Mouse (Mus musculus) cerebellum, adult 2 months (tissue): ENCODE measurements around the gene Eif4g3.

Experiments used
- CTCF ChIP-seq: fragments of 200-500 bp; IDR thresholded peaks from 2 replicates; pipeline ENCODE4 v1.5.1; 2011; ENCODE audit warnings: low read depth, mild to moderate bottlenecking, control low read depth, low read length, moderate library complexity, borderline replicate concordance; ENCODE audit not compliant: insufficient read depth
- POLR2A ChIP-seq: fragments of 200-500 bp; IDR thresholded peaks from 2 replicates; pipeline ENCODE4 v1.6.1; 2011; ENCODE audit warnings: low read length, control low read depth, borderline replicate concordance; ENCODE audit not compliant: insufficient read depth

- TF ChIP-seq POLR2A (no peak), CTCF (no peak)
Measured at GRCm38 (mm10) chr4:138147176-138147575, 154.4 kb downstream of the Eif4g3 start.
